7 mouse cellular contexts compared by ENCODE assay signal in genomic region chrX:8096068-8096786, GRCm38 (mm10). TPM values are rescaled to one million over a fixed set of nuclear protein-coding genes. Genes with fewer than 3 reads are reported as not detected.
DNase-seq lines count a peak whose midpoint lies in the region; ATAC-seq lines count a peak whose summit lies in the region.
"Not testable (repeated sequence)": the region's sequence is repeated elsewhere in the genome, so short reads cannot be mapped to it uniquely, and the experiment has no call there.

No protein-coding gene starts in this region.

- H3K9me3 ChIP-seq in forebrain, embryonic 13.5 days (replicated peaks); heart, embryonic 15.5 days (replicated peaks); kidney, embryonic 15.5 days (replicated peaks); limb, embryonic 15.5 days; midbrain, embryonic 13.5 days: not testable (repeated sequence)

- not testable (repeated sequence) for H3K27ac ChIP-seq in forebrain, embryonic 13.5 days; heart, embryonic 15.5 days; limb, embryonic 15.5 days
- H3K27ac ChIP-seq in kidney, embryonic 15.5 days: 0 out of 2 replicates have a peak overlapping the region, but pooled peaks have one; percentile 27
- peak overlapping the region; percentile 44; the same call in 1 of the 2 replicates for H3K27ac ChIP-seq in midbrain, embryonic 13.5 days

- ATAC-seq in cerebellum, adult (ENCODE audit: insufficient number of reproducible peaks, low FRiP score, low TSS enrichment): peak; percentile 95
- ATAC-seq in forebrain, embryonic 13.5 days: peak; percentile 91
- peak; percentile 93 for ATAC-seq in heart, embryonic 15.5 days (replicated peaks; ENCODE audit: insufficient number of reproducible peaks, insufficient read depth, low FRiP score, low read depth)
- peak; percentile 93 for ATAC-seq in kidney, embryonic 15.5 days (replicated peaks; ENCODE audit: low FRiP score)
- peak; percentile 92 for ATAC-seq in limb, embryonic 15.5 days (ENCODE audit: insufficient number of reproducible peaks, low FRiP score, low TSS enrichment, low read depth)
- peak; percentile 90 for ATAC-seq in midbrain, embryonic 13.5 days

- not testable (repeated sequence) for H3K27me3 ChIP-seq in forebrain, embryonic 13.5 days; heart, embryonic 15.5 days; kidney, embryonic 15.5 days; limb, embryonic 15.5 days; midbrain, embryonic 13.5 days

- H3K9ac ChIP-seq in forebrain, embryonic 13.5 days; heart, embryonic 15.5 days; kidney, embryonic 15.5 days; limb, embryonic 15.5 days; midbrain, embryonic 13.5 days (replicated peaks): not testable (repeated sequence)

- DNase-seq in spleen, adult 18-20 months: peak; percentile 73 to 87

- H3K4me1 ChIP-seq in forebrain, embryonic 13.5 days; heart, embryonic 15.5 days (replicated peaks); kidney, embryonic 15.5 days; limb, embryonic 15.5 days; midbrain, embryonic 13.5 days (replicated peaks): not testable (repeated sequence)

- H3K36me3 ChIP-seq in forebrain, embryonic 13.5 days (ENCODE audit: poor library complexity, severe bottlenecking); heart, embryonic 15.5 days; kidney, embryonic 15.5 days; limb, embryonic 15.5 days; midbrain, embryonic 13.5 days: not testable (repeated sequence)

- WGBS in forebrain, embryonic 13.5 days: 17% methylated on average over 18 of the region's 48 CpGs
- WGBS in heart, embryonic 15.5 days: 9% methylated on average over 20 of the region's 48 CpGs
- 5% methylated on average over 33 of the region's 48 CpGs for WGBS in kidney, embryonic 15.5 days
- 15% methylated on average over 27 of the region's 48 CpGs for WGBS in limb, embryonic 15.5 days
- 32% methylated on average over 23 of the region's 48 CpGs for WGBS in midbrain, embryonic 13.5 days

- H3K4me3 ChIP-seq in forebrain, embryonic 13.5 days: peak overlapping the region; percentile 27
- peak overlapping the region; percentile 40 for H3K4me3 ChIP-seq in heart, embryonic 15.5 days
- peak overlapping the region; percentile 35 for H3K4me3 ChIP-seq in kidney, embryonic 15.5 days (replicated peaks)
- H3K4me3 ChIP-seq in limb, embryonic 15.5 days: peak overlapping the region; percentile 28
- H3K4me3 ChIP-seq in midbrain, embryonic 13.5 days (replicated peaks): peak overlapping the region; percentile 30

- peak overlapping the region; percentile 46 for H3K4me2 ChIP-seq in forebrain, embryonic 13.5 days
- H3K4me2 ChIP-seq in heart, embryonic 15.5 days: peak overlapping the region; percentile 55
- peak overlapping the region; percentile 49 for H3K4me2 ChIP-seq in kidney, embryonic 15.5 days
- H3K4me2 ChIP-seq in limb, embryonic 15.5 days: peak overlapping the region; percentile 27
- peak overlapping the region; percentile 44 for H3K4me2 ChIP-seq in midbrain, embryonic 13.5 days (replicated peaks)

RNA-seq across cellular contexts. Expression of gene Was, which starts 5.9 kb away (rescaled TPM):
- polyA plus RNA-seq in forebrain, embryonic 13.5 days (2015; fragmentation: Nextera tagmentation; extraction: Ambion mirVana): 0.10 TPM in 1 of 2 replicates, not detected in the other
- polyA plus RNA-seq in heart, embryonic 15.5 days (2015; fragmentation: Nextera tagmentation; extraction: Ambion mirVana): 0.39 and 1.1 TPM in 2 replicates
- polyA plus RNA-seq in kidney, embryonic 15.5 days (2015; fragmentation: Nextera tagmentation; extraction: Ambion mirVana): 0.23 and 0.49 TPM in 2 replicates
- 0.97 and 1.00 TPM in 2 replicates for polyA plus RNA-seq in limb, embryonic 15.5 days (2015; fragmentation: Nextera tagmentation; extraction: Ambion mirVana)
- polyA plus RNA-seq in midbrain, embryonic 13.5 days (2015; fragmentation: Nextera tagmentation; extraction: Ambion mirVana): 0.15 TPM in 1 of 2 replicates, not detected in the other

RNA-seq across cellular contexts. Expression of gene Suv39h1, which starts 21.7 kb away (rescaled TPM):
- 62.3 and 72.1 TPM in 2 replicates for polyA plus RNA-seq in forebrain, embryonic 13.5 days (2015; fragmentation: Nextera tagmentation; extraction: Ambion mirVana)
- 25.0 and 32.1 TPM in 2 replicates for polyA plus RNA-seq in heart, embryonic 15.5 days (2015; fragmentation: Nextera tagmentation; extraction: Ambion mirVana)
- 69.0 and 69.5 TPM in 2 replicates for polyA plus RNA-seq in kidney, embryonic 15.5 days (2015; fragmentation: Nextera tagmentation; extraction: Ambion mirVana)
- 47.3 and 48.7 TPM in 2 replicates for polyA plus RNA-seq in limb, embryonic 15.5 days (2015; fragmentation: Nextera tagmentation; extraction: Ambion mirVana)
- polyA plus RNA-seq in midbrain, embryonic 13.5 days (2015; fragmentation: Nextera tagmentation; extraction: Ambion mirVana): 49.9 and 50.4 TPM in 2 replicates

RNA-seq across cellular contexts. Expression of gene Wdr13, which starts 36.5 kb away (rescaled TPM):
- polyA plus RNA-seq in forebrain, embryonic 13.5 days (2015; fragmentation: Nextera tagmentation; extraction: Ambion mirVana): 36.2 and 43.6 TPM in 2 replicates
- 22.3 and 25.2 TPM in 2 replicates for polyA plus RNA-seq in heart, embryonic 15.5 days (2015; fragmentation: Nextera tagmentation; extraction: Ambion mirVana)
- polyA plus RNA-seq in kidney, embryonic 15.5 days (2015; fragmentation: Nextera tagmentation; extraction: Ambion mirVana): 22.7 and 29.3 TPM in 2 replicates
- 20.3 and 21.3 TPM in 2 replicates for polyA plus RNA-seq in limb, embryonic 15.5 days (2015; fragmentation: Nextera tagmentation; extraction: Ambion mirVana)
- 56.8 and 58.0 TPM in 2 replicates for polyA plus RNA-seq in midbrain, embryonic 13.5 days (2015; fragmentation: Nextera tagmentation; extraction: Ambion mirVana)

RNA-seq across cellular contexts. Expression of gene Rbm3, which starts 49.5 kb away (rescaled TPM):
- 483 and 515 TPM in 2 replicates for polyA plus RNA-seq in forebrain, embryonic 13.5 days (2015; fragmentation: Nextera tagmentation; extraction: Ambion mirVana)
- 288 and 296 TPM in 2 replicates for polyA plus RNA-seq in heart, embryonic 15.5 days (2015; fragmentation: Nextera tagmentation; extraction: Ambion mirVana)
- polyA plus RNA-seq in kidney, embryonic 15.5 days (2015; fragmentation: Nextera tagmentation; extraction: Ambion mirVana): 490 and 492 TPM in 2 replicates
- polyA plus RNA-seq in limb, embryonic 15.5 days (2015; fragmentation: Nextera tagmentation; extraction: Ambion mirVana): 401 and 409 TPM in 2 replicates
- polyA plus RNA-seq in midbrain, embryonic 13.5 days (2015; fragmentation: Nextera tagmentation; extraction: Ambion mirVana): 358 and 422 TPM in 2 replicates
